Mouse (Mus musculus) heart, adult 2 months (tissue): Measurements from ENCODE around the gene Crtc1. TPM values are rescaled to one million over a fixed set of nuclear protein-coding genes. Genes with fewer than 3 reads are reported as not detected.
A peak's percentile ranks its signal among the peaks of the same experiment; 100 is the strongest.

Source experiments
- DNase-seq, 2 experiments: peaks; one replicate each; pipeline ENCODE4 v3.0.0; 2021
- H3K27ac ChIP-seq: fragments of 200-600 bp; 2 replicates; pipeline ENCODE4 v1.8.1; 2022
- H3K27me3 ChIP-seq: fragments of 200-500 bp; 2 replicates; pipeline ENCODE4 v1.6.1; 2012; ENCODE audit warnings: mild to moderate bottlenecking, low read length, inconsistent platforms, mixed read lengths; ENCODE audit not compliant: control insufficient read depth, insufficient read depth
- H3K36me3 ChIP-seq: fragments of 200-500 bp; 2 replicates; pipeline ENCODE4 v1.6.1; 2012; ENCODE audit warnings: low read length, inconsistent platforms; ENCODE audit not compliant: control insufficient read depth, insufficient read depth
- H3K4me1 ChIP-seq: fragments of 200-500 bp; 2 replicates; pipeline ENCODE4 v1.6.1; 2011; ENCODE audit warnings: low read length; ENCODE audit not compliant: control insufficient read depth, insufficient read depth
- H3K4me3 ChIP-seq: fragments of 200-600 bp; 2 replicates; pipeline ENCODE4 v1.8.1; 2022
- H3K79me2 ChIP-seq: fragments of 200-500 bp; replicated peaks from 2 replicates; pipeline ENCODE4 v1.6.1; 2012; ENCODE audit warnings: mild to moderate bottlenecking, inconsistent platforms, low read length, moderate library complexity, mixed read lengths; ENCODE audit not compliant: control insufficient read depth, insufficient read depth
- H3K9ac ChIP-seq: fragments of 200-500 bp; 2 replicates; pipeline ENCODE4 v1.6.1; 2012; ENCODE audit warnings: low read depth, mild to moderate bottlenecking, control low read depth, inconsistent platforms, low read length, mixed read lengths
- CTCF ChIP-seq: fragments of 200-600 bp; IDR thresholded peaks from 2 replicates; pipeline ENCODE4 v1.8.1; 2022; ENCODE audit warnings: antibody characterized with exemption, mild to moderate bottlenecking, moderate library complexity
- EP300 ChIP-seq: fragments of 200-500 bp; IDR thresholded peaks from 2 replicates; pipeline ENCODE4 v1.6.1; 2011; ENCODE audit warnings: low read depth, low read length, control low read depth; ENCODE audit not compliant: insufficient read depth
- POLR2A ChIP-seq: fragments of 200-500 bp; IDR thresholded peaks from 2 replicates; pipeline ENCODE4 v1.6.1; 2011; ENCODE audit warnings: mild to moderate bottlenecking, low read depth, low read length, control low read depth; ENCODE audit not compliant: insufficient read depth
- WGBS: fragments of 180-500 bp; shearing (Covaris S2); methylation state at CpG from one replicate; pipeline ENCODE4 v1.1.7; 2018; 5-methylcytosine and 5-hydroxymethylcytosine counted together
- intact Hi-C: fragments of 180-260 bp; cut with DNase I; formaldehyde crosslinking; loops from one replicate; pipeline ENCODE4 v1.15.1; 2025
- polyA plus RNA-seq: library from polyadenylated mRNA; depleted of rRNA; stranded (reverse); fragments of >200 nt; gene quantifications from 2 replicates; pipeline ENCODE4 v1.2.3, GENCODE M21; 2012
- total RNA-seq, 2 experiments: library from RNA; stranded (reverse); gene quantifications; 2 replicates each; pipeline ENCODE4 v1.2.3; 2021

Crtc1 gene
- total and polyA plus RNA-seq, 3 experiments: 7.4 to 14.9 (median 8.1) TPM

DNA sequence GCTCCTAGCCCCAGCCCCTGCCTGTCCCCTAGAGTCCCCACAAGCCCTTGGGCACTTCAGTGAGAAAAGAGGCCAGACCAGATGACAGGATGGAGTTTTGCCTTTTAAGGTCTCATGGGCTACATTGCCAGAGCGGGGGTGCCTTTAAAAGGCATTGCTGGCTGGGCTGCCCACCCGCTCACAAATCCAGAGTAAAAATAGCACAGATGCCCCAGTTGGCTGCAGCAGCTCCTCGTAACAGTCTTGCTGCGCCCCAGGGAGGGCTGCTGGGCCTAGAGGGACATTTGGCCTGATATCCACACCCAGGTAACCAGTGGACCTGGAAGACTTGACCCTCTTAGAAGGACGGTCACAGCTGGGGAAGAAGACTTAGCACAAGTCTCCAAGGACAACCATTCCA lies 14.5 kb upstream of the Crtc1 start:
- Histone ChIP-seq H3K27me3 (no peaks in the 10 kb centered on the region), H3K9ac (no peak overlapping the region), H3K4me1 (peaks cover 4% of the 10 kb centered on the region; the same call in 1 of the 2 replicates), H3K36me3 (no peaks in the 10 kb centered on the region), H3K4me3 (no peak overlapping the region), H3K79me2 (no peaks in the 10 kb centered on the region), H3K27ac (peak overlapping the region; percentile 49)
- intact Hi-C loops: loop anchor here (2.0 kb wide), 1 partner anchor 19 kb away; no protein-coding TSS in a partner anchor
- whole genome bisulfite sequencing: 62% methylated on average over 5 of the region's 5 CpGs
- TF ChIP-seq POLR2A (no peak), EP300 (no peak), CTCF (no peak)
- peak in 1 of 2 experiments; percentile 39 for DNase-seq

DNA sequence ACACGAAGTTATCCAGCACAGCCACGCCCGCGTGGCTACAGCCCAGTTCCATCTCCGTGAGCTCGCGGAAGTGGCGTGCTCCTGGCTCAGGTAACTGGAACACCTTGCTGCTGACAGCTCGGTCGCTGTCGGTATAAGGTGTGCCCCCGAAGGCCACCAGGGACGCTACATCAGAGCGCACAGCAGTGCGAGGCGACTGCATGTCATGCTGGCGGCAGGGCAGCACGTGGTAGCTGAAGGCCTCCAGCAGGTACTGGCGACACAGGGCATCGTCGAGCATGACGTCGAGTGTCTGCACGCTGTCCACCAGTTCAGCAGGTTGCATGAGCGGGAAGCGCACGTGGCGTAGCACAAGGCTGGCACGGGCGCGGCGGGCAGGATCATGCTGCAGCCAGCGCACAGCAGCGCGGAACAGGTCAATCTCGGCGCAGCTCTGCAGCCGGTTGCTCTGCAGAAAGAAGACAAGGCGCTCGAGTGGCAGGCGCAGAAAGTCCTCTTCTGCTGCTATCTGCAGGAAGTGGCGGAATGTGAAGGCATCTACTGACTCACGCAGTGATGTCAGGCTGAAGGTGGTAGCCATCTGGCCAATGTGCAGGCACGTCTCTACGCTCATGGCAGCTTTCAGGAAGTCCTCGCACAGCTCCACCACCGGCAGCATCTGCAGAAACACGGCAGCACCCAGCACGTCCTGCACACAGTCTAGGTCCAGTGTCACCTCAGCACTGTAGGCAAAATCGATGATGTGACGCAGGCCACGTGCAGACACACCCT lies 13.0 kb upstream of the Crtc1 start:
- 58% methylated on average over 52 of the region's 52 CpGs for WGBS
- no peak for TF ChIP-seq POLR2A
- no peak for TF ChIP-seq EP300
- TF ChIP-seq CTCF: no peak
- intact Hi-C loops: no loop called here

DNA sequence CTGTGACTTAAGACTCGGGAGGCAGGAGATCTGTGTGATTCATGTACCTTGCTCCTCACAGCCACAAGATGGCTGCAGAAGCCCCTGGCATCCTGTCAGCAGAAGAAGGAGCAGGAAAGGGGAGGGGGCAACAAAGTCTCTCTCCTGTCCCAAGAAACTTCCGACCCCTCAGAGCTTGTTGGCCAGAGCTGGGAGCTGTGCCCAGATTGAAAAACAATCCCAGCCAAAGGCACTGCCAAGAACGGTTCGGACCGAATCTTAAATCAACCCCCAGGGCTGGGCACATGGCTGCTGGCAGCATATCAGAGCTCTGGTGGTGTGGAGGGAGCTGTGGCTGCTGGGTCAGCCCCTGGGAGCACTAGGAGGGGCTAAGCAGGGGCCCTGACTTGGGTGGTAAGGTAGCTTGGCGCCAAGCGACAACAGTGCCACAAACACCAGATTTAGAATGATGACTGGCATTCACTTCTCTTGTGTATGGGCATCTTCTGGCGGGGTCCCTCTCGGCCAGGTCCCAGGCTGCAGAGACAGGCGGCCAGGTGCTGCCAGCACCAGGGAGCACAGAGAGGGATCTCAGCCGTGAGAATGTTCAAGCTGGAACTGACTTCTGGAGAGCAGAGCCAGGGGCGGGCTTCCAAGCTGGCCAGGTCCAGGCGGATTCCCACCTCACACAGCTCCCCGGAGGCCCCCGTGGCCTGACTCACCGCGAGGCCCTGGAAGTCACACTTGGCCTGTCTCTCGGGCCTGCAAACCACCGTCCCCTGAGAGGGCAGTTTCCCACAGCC lies 8.5 kb upstream of the Crtc1 start:
- H3K27ac ChIP-seq: no peak overlapping the region
- no peaks in the 10 kb centered on the region for H3K79me2 ChIP-seq
- H3K4me3 ChIP-seq: no peak overlapping the region
- peak in 1 of 2 experiments; percentile 53 for DNase-seq
- H3K9ac ChIP-seq: no peak overlapping the region; the same call in 1 of the 2 replicates
- 25% methylated on average over 19 of the region's 19 CpGs for WGBS
- no peaks in the 10 kb centered on the region for H3K27me3 ChIP-seq
- intact Hi-C loops: no loop called here
- TF ChIP-seq EP300 (no peak), POLR2A (no peak), CTCF (peak; percentile 31; the same call in 1 of the 2 replicates)
- H3K36me3 ChIP-seq: no peaks in the 10 kb centered on the region
- peaks cover 2% of the 10 kb centered on the region for H3K4me1 ChIP-seq

More for the DNA sequence above, 13.0 kb upstream of the Crtc1 start:
- Histone ChIP-seq H3K36me3 (no peaks in the 10 kb centered on the region), H3K4me1 (peaks cover 2% of the 10 kb centered on the region), H3K79me2 (no peaks in the 10 kb centered on the region), H3K27ac (no peak overlapping the region), H3K27me3 (no peaks in the 10 kb centered on the region), H3K9ac (no peak overlapping the region), H3K4me3 (no peak overlapping the region)
- DNase-seq: no peak

DNA sequence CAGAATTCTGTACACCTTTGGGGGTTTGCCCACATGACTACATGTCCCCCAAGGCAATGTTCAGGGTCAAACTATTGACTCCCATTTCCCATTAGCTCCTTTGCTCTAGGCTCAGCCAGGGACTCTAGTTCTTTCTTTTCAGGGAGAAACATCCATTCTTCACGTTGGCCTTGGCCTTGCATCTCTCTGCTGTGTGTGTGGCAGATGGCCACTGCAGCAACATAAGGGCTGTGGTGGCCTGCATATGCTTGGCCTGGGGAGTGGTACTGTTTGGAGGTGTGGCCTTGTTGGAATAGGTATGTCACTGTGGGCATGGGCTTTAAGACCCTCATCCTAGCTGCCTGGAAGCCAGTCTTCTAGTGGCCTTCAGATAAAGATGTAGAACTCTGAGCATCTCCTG lies 6.6 kb upstream of the Crtc1 start:
- no peak for TF ChIP-seq POLR2A
- no peak for TF ChIP-seq CTCF
- no peak for TF ChIP-seq EP300
- 56% methylated on average over 1 of the region's 1 CpGs for WGBS

DNA sequence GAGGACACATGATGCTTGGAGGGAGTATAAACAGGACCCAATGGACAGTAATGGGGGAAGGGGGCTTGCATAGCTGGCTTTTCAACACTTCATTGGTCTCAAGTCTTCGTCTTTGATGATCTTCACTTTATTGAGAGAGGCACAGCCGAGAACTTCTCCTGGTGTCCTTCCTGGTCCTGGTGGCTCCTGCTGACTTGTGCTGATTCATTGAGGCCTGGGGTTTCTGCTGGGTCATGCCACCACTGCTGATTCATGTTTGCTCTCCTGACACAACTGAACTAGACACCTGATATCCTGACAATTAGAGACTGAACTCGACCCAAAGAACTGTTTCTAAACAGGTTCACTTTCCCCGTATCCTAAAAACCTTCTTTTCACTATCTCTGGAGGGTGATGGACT lies 3.9 kb upstream of the Crtc1 start:
- H3K79me2 ChIP-seq: peaks cover 4% of the 10 kb centered on the region; the same call in 1 of the 2 replicates
- DNase-seq: no peak
- no peaks in the 10 kb centered on the region for H3K27me3 ChIP-seq
- H3K36me3 ChIP-seq: no peaks in the 10 kb centered on the region
- WGBS: 83% methylated on average over 4 of the region's 4 CpGs
- no peak overlapping the region for H3K9ac ChIP-seq
- TF ChIP-seq CTCF: no peak
- TF ChIP-seq EP300: no peak
- no peak for TF ChIP-seq POLR2A
- H3K27ac ChIP-seq: no peak overlapping the region
- intact Hi-C loops: no loop called here
- peaks cover 3% of the 10 kb centered on the region for H3K4me1 ChIP-seq
- no peak overlapping the region for H3K4me3 ChIP-seq

More for the DNA sequence above, 6.6 kb upstream of the Crtc1 start:
- Histone ChIP-seq H3K27ac (no peak overlapping the region), H3K4me1 (no peaks in the 10 kb centered on the region; the same call in 1 of the 2 replicates), H3K36me3 (no peaks in the 10 kb centered on the region), H3K27me3 (no peaks in the 10 kb centered on the region), H3K9ac (no peak overlapping the region), H3K79me2 (no peaks in the 10 kb centered on the region), H3K4me3 (no peak overlapping the region)
- intact Hi-C loops: no loop called here
- no peak for DNase-seq
